Mouse (Mus musculus) cerebellum, postnatal 10 days (tissue): ENCODE data around the gene Fam129b.
"Not testable (repeated sequence)": the region's sequence is repeated elsewhere in the genome, so short reads cannot be mapped to it uniquely, and the experiment has no call there.

ENCODE experiments used
- DNase-seq, 2 experiments: peaks; one replicate each; pipeline ENCODE4 v3.0.0; 2021; ENCODE audit warnings: mixed read lengths in 2 of 2

The Fam129b gene

DNA sequence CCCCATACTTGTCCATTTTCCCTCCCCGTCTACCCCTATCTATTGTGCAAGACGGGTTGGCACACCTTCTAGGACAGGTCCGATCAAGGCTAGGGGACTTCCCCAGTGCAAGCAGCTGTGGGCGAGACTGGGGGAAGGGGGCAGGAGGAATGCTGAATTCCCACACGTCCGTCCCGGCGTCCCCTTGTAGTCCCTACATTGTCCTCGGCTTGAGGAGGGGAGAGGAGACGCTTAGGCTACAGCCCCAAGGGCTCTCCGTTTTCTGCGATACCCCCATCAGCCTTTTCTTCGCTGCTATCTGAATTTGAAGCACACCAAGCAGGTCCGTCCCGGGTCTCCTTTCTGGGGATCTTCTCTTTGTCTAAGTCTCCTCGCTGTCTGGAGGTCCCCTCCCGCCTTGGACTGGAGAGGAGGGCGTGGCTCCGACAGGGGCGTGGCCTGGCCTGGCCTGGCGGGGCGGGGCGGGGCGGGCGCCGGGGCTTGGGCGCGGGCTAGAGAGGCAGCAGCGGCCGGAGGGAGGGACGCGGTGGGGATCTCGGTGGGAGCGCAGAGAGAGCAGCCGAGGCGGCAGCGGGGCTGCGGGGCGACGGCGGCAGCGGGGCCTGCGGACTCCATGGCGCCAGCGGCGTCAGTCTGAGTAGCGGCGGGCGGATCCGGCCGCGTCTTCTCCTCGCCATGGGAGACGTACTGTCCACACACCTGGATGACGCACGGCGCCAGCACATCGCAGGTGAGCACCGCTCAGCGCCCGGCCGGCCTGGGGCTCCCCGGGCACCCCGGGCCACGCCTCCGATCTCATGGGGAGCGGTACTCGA, at the start of gene Fam129b:
Fam129b (plus strand) TSS at position 440 of the 815 bp plus-strand sequence.
- DNase-seq: peak; percentile 95 to 97

- no peak for DNase-seq
Measured at GRCm38 (mm10) chr2:32828979-32829676, 46.8 kb upstream of the Fam129b start.

DNA sequence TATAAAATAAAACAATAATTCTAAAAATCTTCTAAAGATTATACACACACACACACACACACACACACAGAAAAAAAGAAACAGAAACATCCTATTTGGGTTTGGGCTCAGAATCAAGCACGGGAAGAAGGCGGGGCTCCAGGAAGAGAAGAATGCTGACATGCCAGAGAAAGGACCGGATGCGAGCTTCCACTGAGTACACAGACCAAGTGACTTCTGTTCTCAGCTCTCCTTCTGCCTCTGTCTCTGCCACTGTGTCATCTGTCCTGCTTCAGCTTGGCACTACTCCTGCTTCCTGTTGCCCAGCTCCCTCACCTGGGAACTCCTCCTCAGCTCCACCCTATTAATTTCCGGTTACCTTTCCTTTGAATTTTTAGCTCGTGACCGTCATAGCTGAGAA, 41.4 kb upstream of the Fam129b start:
- no peak for DNase-seq

GRCm38 (mm10) chr2:32835588-32835987, 40.3 kb upstream of the Fam129b start:
- DNase-seq: no peak

- no peak for DNase-seq
Measured at GRCm38 (mm10) chr2:32838147-32838884, 37.6 kb upstream of the Fam129b start.

- DNase-seq: no peak
Measured at GRCm38 (mm10) chr2:32839261-32839660, 36.7 kb upstream of the Fam129b start.

GRCm38 (mm10) chr2:32841099-32841498, 34.8 kb upstream of the Fam129b start:
- DNase-seq: no peak

DNA sequence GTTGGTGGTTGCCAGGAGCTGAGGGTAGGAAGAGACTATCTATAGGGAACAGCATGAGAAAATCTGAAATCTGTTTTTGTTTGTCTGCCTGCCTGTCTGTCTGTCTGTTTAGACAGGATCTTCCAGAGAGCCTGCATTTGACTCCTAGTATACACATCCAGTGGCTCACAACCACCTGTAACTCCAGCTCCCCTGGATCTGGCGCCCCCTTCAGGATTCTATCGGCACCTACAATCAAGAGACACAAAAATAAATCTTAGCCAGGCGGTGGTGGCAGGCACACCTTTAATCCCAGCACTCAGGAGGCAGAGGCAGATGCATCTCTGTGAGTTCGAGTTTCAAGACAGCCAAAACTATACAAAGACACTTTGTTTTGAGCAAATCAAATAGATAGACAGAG, 33.4 kb upstream of the Fam129b start:
- DNase-seq: no peak

DNA sequence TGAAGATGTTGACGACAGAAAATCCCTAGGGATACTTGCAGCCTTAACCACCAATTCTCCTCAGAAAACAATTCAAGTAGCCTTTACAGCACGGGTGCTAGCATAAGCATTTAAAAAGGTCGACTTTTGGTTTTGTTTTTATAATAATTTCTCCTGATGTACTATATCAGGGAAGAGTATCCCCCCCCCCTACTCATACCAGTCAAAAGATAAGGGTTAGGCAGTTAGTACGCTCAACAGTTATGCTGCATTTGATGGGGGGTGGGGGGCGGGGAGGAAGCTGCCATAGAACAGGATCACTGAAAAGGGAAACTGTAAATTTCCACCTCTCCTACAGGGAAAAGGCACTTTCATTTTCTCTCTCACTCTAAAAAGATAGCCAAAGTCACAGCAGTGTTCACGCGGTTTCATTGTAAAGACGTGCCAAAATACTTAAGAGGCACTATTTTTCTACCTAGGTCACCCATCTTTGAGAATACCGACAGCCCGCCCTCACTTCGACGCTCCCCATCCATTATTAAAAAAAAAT, 30.3 kb upstream of the Fam129b start:
- DNase-seq: no peak

- DNase-seq: peak; percentile 88
Measured at GRCm38 (mm10) chr2:32846101-32846804, 29.7 kb upstream of the Fam129b start.

DNA sequence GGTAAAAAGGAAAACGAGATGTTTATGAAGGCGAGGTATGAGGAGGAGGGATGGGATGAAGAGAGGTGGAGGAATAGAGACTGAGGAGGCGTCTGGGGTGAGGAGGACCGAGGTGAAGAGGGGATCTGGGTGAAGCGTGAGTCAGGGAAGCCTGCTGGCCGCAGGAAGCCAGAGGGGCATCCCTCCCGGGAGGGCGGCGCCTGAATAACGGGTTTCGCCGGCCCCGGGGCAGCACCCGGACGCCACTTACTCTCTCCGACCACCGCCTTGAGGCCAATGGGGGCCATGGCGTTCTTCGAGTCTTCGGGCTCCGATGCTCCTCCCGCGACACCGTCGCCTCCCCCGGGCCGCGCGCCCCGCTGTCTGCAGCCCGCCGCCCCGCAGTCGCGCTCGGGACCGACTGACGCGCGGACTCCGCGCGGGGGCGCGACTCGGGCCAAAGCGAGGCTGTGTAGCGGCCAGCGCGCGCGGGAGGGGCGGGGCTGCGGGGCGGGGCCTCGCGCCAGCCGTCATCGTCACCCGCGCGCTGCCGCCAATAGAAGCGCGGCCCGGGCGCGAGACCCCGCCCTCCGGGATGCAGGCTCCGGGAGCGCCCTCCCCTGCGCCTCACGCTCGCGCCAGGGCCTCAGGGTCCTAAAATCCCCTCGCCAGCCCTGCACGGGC, 29.0 kb upstream of the Fam129b start, which contains the start of gene Stxbp1:
Stxbp1 (minus strand) TSS at position 441 of the 663 bp plus-strand sequence.
- peak; percentile 98 for DNase-seq

DNA sequence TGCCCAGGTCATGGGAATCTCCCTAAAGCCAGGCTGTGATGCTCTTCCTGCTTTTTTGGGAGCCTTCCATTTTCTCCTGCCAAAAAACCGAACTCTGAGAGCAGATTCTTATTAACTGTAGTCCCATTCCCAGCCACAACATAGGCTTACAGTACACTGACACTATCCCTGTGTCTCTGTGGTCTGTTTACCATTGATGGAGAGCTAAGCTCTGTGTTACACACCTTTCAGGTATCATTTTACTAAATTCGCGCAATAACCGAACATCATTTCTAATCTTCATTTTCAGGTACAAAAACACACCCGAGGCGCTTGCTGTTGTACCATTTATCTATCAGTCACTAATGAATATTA, 28.5 kb upstream of the Fam129b start:
- no peak for DNase-seq

- peak; percentile 84 for DNase-seq
Measured at GRCm38 (mm10) chr2:32852156-32852555, 23.8 kb upstream of the Fam129b start.

- not testable (repeated sequence) for DNase-seq
Measured at GRCm38 (mm10) chr2:32853716-32854115, 22.2 kb upstream of the Fam129b start.

DNA sequence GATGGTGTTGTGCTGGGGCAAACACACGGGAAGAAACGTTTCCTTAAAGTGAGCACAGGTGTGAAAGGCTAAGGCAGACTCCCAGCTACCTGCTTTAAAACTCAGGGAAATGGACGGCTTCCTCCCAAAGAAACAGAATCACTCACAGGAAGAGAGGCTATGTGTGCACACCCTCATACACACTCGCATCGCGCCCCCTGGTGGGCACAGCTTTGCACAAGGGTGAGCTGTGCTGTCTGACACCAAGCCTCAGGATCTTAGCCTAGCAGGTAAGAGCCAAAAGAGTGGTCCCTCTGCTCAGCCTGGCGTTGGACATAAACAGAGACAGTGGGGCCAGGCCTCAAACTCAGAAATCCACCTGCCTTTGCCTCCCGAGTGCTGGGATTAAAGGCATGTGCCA, 21.7 kb upstream of the Fam129b start:
- peak; percentile 98 to 99 for DNase-seq

GRCm38 (mm10) chr2:32855046-32855785, 20.7 kb upstream of the Fam129b start:
- no peak for DNase-seq

- no peak for DNase-seq
Measured at GRCm38 (mm10) chr2:32855790-32856465, 20.0 kb upstream of the Fam129b start.

GRCm38 (mm10) chr2:32857584-32857983, 18.3 kb upstream of the Fam129b start:
- DNase-seq: peak; percentile 88 to 90

- DNase-seq: peak; percentile 88 to 92
Measured at GRCm38 (mm10) chr2:32859010-32859621, 16.8 kb upstream of the Fam129b start.

DNA sequence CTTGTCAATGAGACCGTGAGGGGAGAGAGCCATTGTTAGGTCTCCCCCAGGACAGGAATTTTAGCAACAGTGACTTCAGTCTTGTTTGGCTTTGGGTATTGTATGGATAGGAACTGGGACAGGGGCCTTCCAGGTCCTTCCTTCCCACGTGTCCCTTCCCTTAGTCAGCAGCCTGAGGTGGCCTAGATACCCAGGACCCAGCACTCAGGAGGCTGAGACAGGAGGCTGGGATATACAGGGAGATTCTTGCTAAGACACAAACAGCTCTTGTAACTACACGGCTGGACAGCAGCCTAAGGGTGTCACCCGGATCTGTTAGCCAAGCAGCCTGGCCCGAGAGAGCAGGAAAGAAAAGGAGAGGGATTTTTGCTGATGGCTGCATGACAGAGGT, 16.3 kb upstream of the Fam129b start:
- DNase-seq: no peak
